Mouse (Mus musculus): Measurements from ENCODE around the gene Gm17374.

DNA sequence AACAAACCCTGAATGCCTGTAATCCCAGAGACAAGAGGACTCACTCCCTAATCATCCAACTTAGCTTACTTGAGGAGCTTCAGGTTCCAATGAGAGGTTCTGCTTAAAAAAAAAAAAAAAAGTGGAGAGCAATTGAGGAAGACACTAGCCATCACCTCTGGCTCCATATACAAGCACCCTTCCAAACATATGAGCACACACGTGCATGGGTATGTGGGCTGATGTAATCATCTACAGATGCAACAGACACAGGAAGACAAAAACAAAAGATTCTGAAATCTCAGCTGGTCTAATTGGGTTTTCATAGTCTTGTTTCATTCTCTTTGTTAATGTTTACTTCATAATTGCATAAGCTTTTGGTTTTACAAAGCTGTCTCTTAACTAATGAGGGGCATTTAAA is 17.2 kb downstream of the Gm17374 start:
- TF ChIP-seq CTCF (IDR thresholded peaks at IDR 0.05; ENCODE audit: borderline replicate concordance, extremely low read depth, insufficient read depth, insufficient read length) (no peak), POLR2A (IDR thresholded peaks at IDR 0.05; ENCODE audit: borderline replicate concordance, extremely low read depth, insufficient read depth, insufficient read length, poor library complexity, severe bottlenecking) (no peak)

All from brain, embryonic 14.5 days (tissue).